Comparison of ENCODE assay signal across 10 mouse cellular contexts in the genomic region with DNA sequence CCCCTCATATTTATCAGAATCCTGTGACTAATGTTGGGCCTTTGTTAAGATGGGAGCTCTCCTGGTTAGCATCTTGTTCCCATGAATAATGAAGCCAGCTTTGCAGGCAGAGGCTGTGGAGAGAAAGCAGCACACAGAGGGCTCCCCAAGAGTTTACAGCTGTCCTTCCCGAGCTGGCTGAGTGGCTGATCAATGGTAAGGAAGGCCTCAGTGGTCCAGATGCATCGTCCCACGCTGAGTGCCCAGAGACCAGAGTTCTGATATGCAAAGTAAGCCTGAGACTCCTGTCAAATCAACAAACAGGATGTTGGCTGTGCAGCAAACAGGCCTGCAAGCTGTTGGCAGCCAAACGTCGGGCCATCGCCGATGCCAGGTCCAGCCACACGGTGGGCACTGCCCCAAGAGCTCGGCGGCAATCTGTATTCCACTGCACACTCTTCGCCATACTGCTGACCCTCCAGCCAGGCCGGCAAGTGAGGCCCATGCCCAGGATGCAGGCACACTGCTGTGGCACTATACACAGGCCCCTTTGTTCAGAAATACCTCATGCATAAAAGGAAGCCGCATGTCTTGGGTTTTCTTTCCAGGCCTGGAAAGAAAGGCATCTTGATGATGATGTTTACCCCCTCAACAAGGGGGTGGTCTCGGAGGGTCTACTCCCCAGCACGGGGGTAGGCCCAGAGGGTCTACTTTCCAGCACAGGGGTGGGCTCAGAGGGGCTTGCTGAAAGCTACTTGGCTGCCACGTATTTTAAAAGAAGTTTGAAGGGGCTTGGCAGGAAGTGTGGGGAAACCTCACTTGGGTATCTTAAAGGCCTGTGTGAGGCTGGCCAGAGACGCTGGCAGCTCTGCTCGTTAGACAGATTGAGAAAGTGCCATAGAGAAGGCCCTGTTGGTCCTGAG.
DNase-seq lines count a peak whose midpoint lies in the region; ATAC-seq lines count a peak whose summit lies in the region.
"Had no signal": no experiment of that assay in that cellular context is flagged by ENCODE, and none has a peak within 500 bp of the region (broad histone marks: within the 10 kb centered on the region; RNA-seq: fewer than 3 reads in every experiment).

No protein-coding gene starts in this region.

- peak; percentile 10 for DNase-seq in adrenal gland, postnatal 25 days
- DNase-seq in adrenal gland, adult 8-10 months: no peak
- peak; percentile 74 for DNase-seq in right cerebral cortex, postnatal 4 days
- no peak for DNase-seq in right cerebral cortex, adult 18-20 months
- peak; percentile 36 to 59 for DNase-seq in layer of hippocampus, postnatal 36 days
- no peak for DNase-seq in adrenal gland, adult 2 months
- DNase-seq: lung, embryonic 14.5 days had no signal

- no peak overlapping the region for H3K4me2 ChIP-seq in intestine, embryonic 16.5 days (ENCODE audit: low read depth, low read length)
- H3K4me2 ChIP-seq: lung, embryonic 14.5 days had no signal

- no peak overlapping the region for H3K27ac ChIP-seq in intestine, embryonic 16.5 days (ENCODE audit: low read length)
- H3K27ac ChIP-seq: kidney, postnatal 0 days had no signal

- no peaks in the 10 kb centered on the region for H3K27me3 ChIP-seq in intestine, embryonic 16.5 days (replicated peaks; ENCODE audit: control insufficient read depth, insufficient read depth, low read length)

- no peak for ATAC-seq in CD4-positive, CD25-positive, alpha-beta regulatory T cell, adult 4 months
- ATAC-seq in intestine, embryonic 16.5 days: no peak

- H3K4me3 ChIP-seq in intestine, embryonic 16.5 days (ENCODE audit: low read length): no peak overlapping the region

- WGBS in intestine, embryonic 16.5 days: 69% methylated on average over 18 of the region's 18 CpGs

- H3K9me3 ChIP-seq in intestine, embryonic 16.5 days (ENCODE audit: control insufficient read depth, low read length): no peaks in the 10 kb centered on the region

- H3K9ac ChIP-seq in intestine, embryonic 16.5 days (ENCODE audit: low read depth, low read length): no peak overlapping the region
- H3K9ac ChIP-seq: lung, embryonic 14.5 days had no signal

- no peaks in the 10 kb centered on the region for H3K36me3 ChIP-seq in intestine, embryonic 16.5 days (ENCODE audit: control insufficient read depth, insufficient read depth, low read length)

- no peaks in the 10 kb centered on the region for H3K4me1 ChIP-seq in intestine, embryonic 16.5 days (ENCODE audit: control insufficient read depth, insufficient read depth, low read length)

Comparison
In these comparisons a context has a peak if more than half of its experiments do, and no peak if none do; other contexts are left out.
1. DNase-seq: peak in adrenal gland, postnatal 25 days (single experiment), right cerebral cortex, postnatal 4 days (single experiment) and layer of hippocampus, postnatal 36 days (2 of 2); none in adrenal gland, adult 8-10 months (single experiment), right cerebral cortex, adult 18-20 months (single experiment) and adrenal gland, adult 2 months (single experiment).